Mouse (Mus musculus) ES-E14 (cell line): Measurements from ENCODE around the gene Lrrc28. TPM values are rescaled to one million over a fixed set of nuclear protein-coding genes. Genes with fewer than 3 reads are reported as not detected.
A peak's percentile ranks its signal among the peaks of the same experiment; 100 is the strongest.

Experiments used
- DNase-seq: peaks from one replicate; pipeline ENCODE4 v3.0.0-alpha.2; 2013; ENCODE audit warnings: low read depth, low spot score
- H3K27ac ChIP-seq: 2 replicates; pipeline ENCODE4 v1.5.1; 2012; ENCODE audit warnings: low read depth, mild to moderate bottlenecking, low read length, moderate library complexity, mixed read lengths; ENCODE audit not compliant: poor library complexity, insufficient read depth, severe bottlenecking
- H3K36me3 ChIP-seq: 2 replicates; pipeline ENCODE4 v1.6.1; 2012; ENCODE audit warnings: mild to moderate bottlenecking, low read length, moderate library complexity, mixed read lengths; ENCODE audit not compliant: control insufficient read depth, poor library complexity, insufficient read depth, severe bottlenecking
- H3K4me1 ChIP-seq, 2 experiments: fragments of 150-350 bp in 1 of 2; sonication (generic) in 1 of 2; 2 replicates each; pipeline ENCODE4 v1.6.1; 2012; ENCODE audit warnings: low read length in 2 of 2, mild to moderate bottlenecking in 1 of 2, mixed read lengths in 1 of 2; ENCODE audit not compliant: control insufficient read depth in 2 of 2, insufficient read depth in 2 of 2, poor library complexity in 1 of 2
- H3K4me3 ChIP-seq, 2 experiments: fragments of 150-350 bp in 1 of 2; sonication (generic) in 1 of 2; 2 replicates each; pipeline ENCODE4 v1.5.1; 2012; ENCODE audit warnings: low read length in 2 of 2, low read depth in 1 of 2, mild to moderate bottlenecking in 1 of 2, mixed read lengths in 1 of 2; ENCODE audit not compliant: insufficient read depth in 1 of 2, poor library complexity in 1 of 2, severe bottlenecking in 1 of 2
- H3K9ac ChIP-seq: 2 replicates; pipeline ENCODE4 v1.6.1; 2012; ENCODE audit warnings: low read depth, mild to moderate bottlenecking, low read length, mixed read lengths; ENCODE audit not compliant: poor library complexity, insufficient read depth, severe bottlenecking
- H3K9me3 ChIP-seq: fragments of 150-350 bp; sonication (generic); 2 replicates; pipeline ENCODE4 v1.6.1; 2012; ENCODE audit warnings: low read depth, mild to moderate bottlenecking, low read length; ENCODE audit not compliant: control insufficient read depth, insufficient read depth
- CHD2 ChIP-seq: IDR thresholded peaks from 2 replicates; pipeline ENCODE4 v1.6.1; 2014; ENCODE audit warnings: mild to moderate bottlenecking, low read depth, low read length, inconsistent platforms
- HCFC1 ChIP-seq: IDR thresholded peaks from 2 replicates; pipeline ENCODE4 v1.6.1; 2012; ENCODE audit warnings: low read length, inconsistent platforms, borderline replicate concordance; ENCODE audit not compliant: insufficient read depth
- MAFK ChIP-seq: IDR thresholded peaks from 2 replicates; pipeline ENCODE4 v1.6.1; 2014; ENCODE audit warnings: mild to moderate bottlenecking, low read depth, low read length, inconsistent platforms; ENCODE audit not compliant: insufficient read depth
- ZC3H11A ChIP-seq: IDR thresholded peaks from 2 replicates; pipeline ENCODE4 v1.6.1; 2012; ENCODE audit warnings: low read depth, mild to moderate bottlenecking, inconsistent platforms, low read length, borderline replicate concordance
- ZNF384 ChIP-seq: IDR thresholded peaks from 2 replicates; pipeline ENCODE4 v1.6.1; 2012; ENCODE audit warnings: low read depth, low read length, inconsistent platforms
- in situ Hi-C, 2 experiments: fragments of 600-800 bp; cut with MboI; formaldehyde crosslinking; loops; one replicate each; pipeline ENCODE4 v1.15.1; 2025; ENCODE audit warnings: low sequenced_read_pairs in 2 of 2, inconsistent platforms in 1 of 2; ENCODE audit not compliant: unreplicated experiment in 2 of 2
- total RNA-seq: library from RNA; depleted of rRNA; stranded (reverse); fragments of 300-350 nt; gene quantifications from 2 replicates; pipeline ENCODE4 v1.2.3, GENCODE M21; 2012

The Lrrc28 gene
- total RNA-seq, 1 experiment, result 25.0 TPM

DNA sequence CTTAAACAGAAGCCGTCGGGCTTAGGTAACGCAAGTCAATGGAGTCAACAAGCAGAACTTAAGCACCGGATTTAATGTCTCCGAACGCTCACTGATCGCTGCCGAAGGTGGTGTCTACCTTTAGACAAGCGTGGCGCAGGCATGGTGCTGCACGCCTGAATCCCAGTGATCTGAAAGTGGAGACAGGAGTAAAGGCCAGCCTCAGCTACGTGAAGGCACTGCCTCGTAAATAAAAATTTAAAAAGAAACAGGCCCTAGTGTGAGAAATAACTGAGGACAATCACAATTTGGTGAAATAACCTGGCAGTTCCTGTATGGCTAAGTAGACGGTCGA, 580 bp upstream of the Lrrc28 start:
- Histone ChIP-seq H3K4me1 (peaks cover 0 to 7% of the 10 kb centered on the region in 2 experiments; a peak in 1 of 4 replicates), H3K36me3 (no peaks in the 10 kb centered on the region), H3K27ac (peak overlapping the region; percentile 41), H3K9ac (peak overlapping the region; percentile 94), H3K4me3 (peak overlapping the region; percentile 86 to 96), H3K9me3 (no peaks in the 10 kb centered on the region)
- in situ Hi-C loops, result loop anchor here in 1 of 2 experiments (25.0 kb wide), 1 partner anchor 808 kb away; the partner anchor contains the start of gene Adamts17
- DNase-seq, result no peak
- TF ChIP-seq HCFC1, result no peak
- TF ChIP-seq ZNF384, result no peak
- no peak for TF ChIP-seq MAFK
- TF ChIP-seq ZC3H11A, result no peak
- TF ChIP-seq CHD2, result no peak

DNA sequence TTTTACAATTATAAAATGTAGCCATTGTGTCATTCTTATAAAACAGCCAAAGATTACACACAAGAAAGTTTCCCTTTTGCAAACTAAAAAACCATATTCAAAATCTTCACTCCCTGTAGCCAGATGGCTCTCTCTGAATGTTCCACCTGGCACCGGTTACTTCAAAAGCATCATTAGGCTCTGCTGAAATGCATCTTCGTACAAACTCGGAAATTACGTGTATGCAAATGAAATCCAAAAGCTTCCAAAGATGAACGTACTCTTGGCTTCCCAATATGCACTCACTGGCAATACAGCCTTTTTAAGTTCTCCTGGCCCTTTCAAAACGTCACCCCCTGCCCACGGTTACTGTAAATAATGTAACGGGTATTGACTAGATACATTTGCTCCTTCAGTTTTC, 777 bp downstream of the Lrrc28 start:
- peak overlapping the region; percentile 76 to 93; a peak in 3 of 4 replicates for H3K4me3 ChIP-seq
- H3K27ac ChIP-seq, result no peak overlapping the region
- no peak for DNase-seq
- peaks cover 0 to 7% of the 10 kb centered on the region in 2 experiments; a peak in 1 of 4 replicates for H3K4me1 ChIP-seq
- H3K9ac ChIP-seq, result no peak overlapping the region
- in situ Hi-C loops, result loop anchor here in 1 of 2 experiments (25.0 kb wide), 1 partner anchor 807 kb away; the partner anchor contains the start of gene Adamts17
- TF ChIP-seq HCFC1 (no peak), ZC3H11A (no peak), ZNF384 (no peak), MAFK (no peak), CHD2 (no peak)
- H3K9me3 ChIP-seq, result no peaks in the 10 kb centered on the region
- no peaks in the 10 kb centered on the region for H3K36me3 ChIP-seq

DNA sequence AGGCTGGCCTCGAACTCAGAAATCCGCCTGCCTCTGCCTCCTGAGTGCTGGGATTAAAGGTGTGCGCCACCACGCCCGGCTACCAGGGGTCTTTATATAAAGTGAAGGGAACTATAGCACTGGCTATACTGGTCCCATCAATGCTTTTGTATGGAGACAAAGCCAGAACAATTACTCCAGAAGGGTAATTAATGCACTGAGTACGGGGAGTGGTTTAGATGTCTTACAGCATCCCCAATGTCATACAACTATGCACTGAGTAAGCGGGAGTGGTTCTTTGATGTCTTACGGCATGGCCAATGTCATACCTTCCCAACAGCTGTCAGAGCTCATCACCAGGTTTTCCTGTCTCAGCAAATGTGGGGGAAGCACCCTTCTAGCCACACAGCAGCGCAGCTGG, 2.1 kb downstream of the Lrrc28 start:
- DNase-seq, result no peak
- H3K4me3 ChIP-seq, result no peak overlapping the region
- H3K27ac ChIP-seq, result no peak overlapping the region
- no peaks in the 10 kb centered on the region for H3K9me3 ChIP-seq
- TF ChIP-seq ZNF384 (no peak), CHD2 (no peak), ZC3H11A (no peak), MAFK (no peak), HCFC1 (no peak)
- in situ Hi-C loops, result loop anchor here in 1 of 2 experiments (25.0 kb wide), 1 partner anchor 806 kb away; the partner anchor contains the start of gene Adamts17
- no peaks in the 10 kb centered on the region for H3K36me3 ChIP-seq
- H3K4me1 ChIP-seq, result peaks cover 0 to 7% of the 10 kb centered on the region in 2 experiments; a peak in 1 of 4 replicates
- H3K9ac ChIP-seq, result no peak overlapping the region

DNA sequence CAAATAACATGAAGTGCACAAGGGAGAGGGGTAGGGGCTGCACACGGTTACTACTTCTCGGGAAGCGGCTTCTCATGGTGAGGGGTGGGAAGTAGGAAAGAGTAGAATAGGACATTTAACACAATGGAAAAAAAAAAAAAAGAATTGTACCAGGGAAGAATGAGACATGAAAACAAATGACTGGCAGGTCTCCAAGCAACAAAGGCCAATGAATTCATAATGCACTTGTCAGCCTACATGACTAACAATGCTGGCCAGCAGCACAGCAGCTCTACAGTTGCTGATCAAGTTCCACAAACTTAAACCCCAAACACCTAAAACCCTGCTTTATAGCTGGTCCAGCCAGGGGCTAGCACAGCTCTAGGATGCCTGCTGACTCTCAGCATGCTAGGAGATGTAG, 6.1 kb downstream of the Lrrc28 start:
- H3K27ac ChIP-seq, result no peak overlapping the region
- H3K9ac ChIP-seq, result no peak overlapping the region
- DNase-seq, result no peak
- H3K4me3 ChIP-seq, result no peak overlapping the region
- H3K36me3 ChIP-seq, result no peaks in the 10 kb centered on the region
- no peaks in the 10 kb centered on the region for H3K4me1 ChIP-seq
- TF ChIP-seq MAFK (no peak), CHD2 (no peak), ZC3H11A (no peak), ZNF384 (no peak), HCFC1 (no peak)
- in situ Hi-C loops, result loop anchor here in 1 of 2 experiments (25.0 kb wide), 1 partner anchor 802 kb away; the partner anchor contains the start of gene Adamts17
- no peaks in the 10 kb centered on the region for H3K9me3 ChIP-seq

DNA sequence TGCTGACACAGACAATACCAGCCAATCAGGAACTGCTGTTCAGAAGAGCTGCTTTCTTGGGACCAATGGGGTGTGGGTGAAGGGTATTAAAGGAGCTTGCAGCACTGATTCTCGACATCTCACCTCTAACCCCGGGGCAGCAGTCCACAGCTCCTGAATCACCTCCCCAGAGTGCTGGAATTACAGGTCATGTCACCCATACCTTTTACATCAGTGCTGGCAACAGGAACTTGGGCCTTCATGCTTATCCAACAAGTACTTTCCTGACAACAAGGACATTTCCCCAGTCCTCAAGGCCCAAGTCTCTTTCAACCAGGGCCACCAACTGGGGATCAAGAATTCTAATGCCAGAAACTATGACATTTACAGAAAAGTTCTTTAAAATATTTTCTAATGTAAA, 8.9 kb downstream of the Lrrc28 start:
- no peak overlapping the region for H3K4me3 ChIP-seq
- no peaks in the 10 kb centered on the region for H3K9me3 ChIP-seq
- H3K36me3 ChIP-seq, result no peaks in the 10 kb centered on the region
- no peak overlapping the region for H3K27ac ChIP-seq
- no peak for TF ChIP-seq CHD2
- TF ChIP-seq MAFK, result no peak
- no peak for TF ChIP-seq HCFC1
- no peak for TF ChIP-seq ZC3H11A
- TF ChIP-seq ZNF384, result no peak
- H3K4me1 ChIP-seq, result no peaks in the 10 kb centered on the region
- H3K9ac ChIP-seq, result no peak overlapping the region
- no peak for DNase-seq
- in situ Hi-C loops, result loop anchor here in 1 of 2 experiments (25.0 kb wide), 1 partner anchor 799 kb away; the partner anchor contains the start of gene Adamts17
